Mouse (Mus musculus): Measurements from ENCODE around the gene Tcp10c. TPM values are rescaled to one million over a fixed set of nuclear protein-coding genes. Genes with fewer than 3 reads are reported as not detected.
"Not testable (repeated sequence)": the region's sequence is repeated elsewhere in the genome, so short reads cannot be mapped to it uniquely, and the experiment has no call there.

Tcp10c gene
- polyA plus RNA-seq, 1 experiment from 2014 or later: not detected

DNA sequence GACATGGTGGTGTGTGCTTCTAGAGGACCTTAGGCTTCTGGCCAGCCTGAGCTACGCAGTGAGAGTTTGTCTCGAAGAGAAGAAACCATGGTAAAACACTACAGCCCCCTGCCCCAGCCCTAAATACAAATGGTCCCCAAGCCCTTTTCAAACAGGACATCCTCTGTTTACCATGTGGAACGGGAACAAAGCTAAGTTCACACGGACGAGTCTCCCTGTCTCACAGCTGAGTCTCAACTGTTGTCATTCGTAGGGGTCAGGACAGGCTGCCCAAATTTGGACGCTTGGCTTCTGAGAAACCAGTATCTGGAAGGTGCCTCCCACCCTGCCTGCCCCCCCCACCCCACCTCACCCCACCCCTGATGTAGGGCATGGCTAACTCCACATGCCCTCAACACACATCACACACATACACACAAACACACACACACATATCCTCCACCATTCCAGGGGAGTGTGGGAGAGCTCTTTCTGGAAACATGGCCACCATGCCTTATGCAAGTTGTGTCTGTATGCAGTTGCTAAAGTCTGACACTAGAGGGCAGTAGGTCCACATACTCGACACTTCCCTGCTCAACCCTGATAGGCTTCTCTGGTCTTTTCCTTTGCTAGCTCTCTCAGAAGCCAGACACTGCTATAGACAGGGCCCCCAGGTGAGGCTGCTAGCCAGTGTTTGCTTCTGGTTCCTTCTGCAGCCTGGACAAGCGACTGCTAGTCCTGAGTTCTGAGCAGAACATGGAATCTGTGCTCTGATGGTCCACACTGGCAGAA is 17.2 kb upstream of the Tcp10c start:
- not testable (repeated sequence) for H3K27me3 ChIP-seq (ENCODE audit: control insufficient read depth, insufficient read depth, low read length); H3K4me1 ChIP-seq (ENCODE audit: control insufficient read depth in 2 of 2, insufficient read depth in 2 of 2, low read length in 2 of 2); H3K4me3 ChIP-seq (ENCODE audit: control insufficient read depth in 1 of 2, insufficient read depth in 1 of 2, low read depth in 1 of 2, low read length in 2 of 2); H3K36me3 ChIP-seq (ENCODE audit: control insufficient read depth, insufficient read depth, low read length); H3K4me2 ChIP-seq (ENCODE audit: low read length); H3K27ac ChIP-seq (replicated peaks in 1 of 2; ENCODE audit: control insufficient read depth in 1 of 2, insufficient read depth in 1 of 2, low read depth in 2 of 2, low read length in 2 of 2); H3K9ac ChIP-seq (ENCODE audit: low read length)
- ATAC-seq (ENCODE audit: insufficient number of reproducible peaks, insufficient read depth, low FRiP score, low read depth): 0 out of 2 replicates have a peak, but pooled peaks have one; percentile 17
- peaks cover 13% of the 10 kb centered on the region for H3K9me3 ChIP-seq (ENCODE audit: control insufficient read depth, low read length)
- 52% methylated on average over 9 of the region's 9 CpGs for WGBS

GRCm38 (mm10) chr17:13337931-13338330 is 16.4 kb upstream of the Tcp10c start:
- not testable (repeated sequence) for H3K4me1 ChIP-seq (ENCODE audit: control insufficient read depth in 2 of 2, insufficient read depth in 2 of 2, low read length in 2 of 2); H3K9ac ChIP-seq (ENCODE audit: low read length); H3K9me3 ChIP-seq (ENCODE audit: control insufficient read depth, low read length); H3K4me2 ChIP-seq (ENCODE audit: low read length); H3K27me3 ChIP-seq (ENCODE audit: control insufficient read depth, insufficient read depth, low read length); H3K4me3 ChIP-seq (ENCODE audit: control insufficient read depth in 1 of 2, insufficient read depth in 1 of 2, low read depth in 1 of 2, low read length in 2 of 2); H3K36me3 ChIP-seq (ENCODE audit: control insufficient read depth, insufficient read depth, low read length); ATAC-seq (ENCODE audit: insufficient number of reproducible peaks, insufficient read depth, low FRiP score, low read depth); H3K27ac ChIP-seq (replicated peaks in 1 of 2; ENCODE audit: control insufficient read depth in 1 of 2, insufficient read depth in 1 of 2, low read depth in 2 of 2, low read length in 2 of 2)
- WGBS: 60% methylated on average over 1 of the region's 1 CpGs

DNA sequence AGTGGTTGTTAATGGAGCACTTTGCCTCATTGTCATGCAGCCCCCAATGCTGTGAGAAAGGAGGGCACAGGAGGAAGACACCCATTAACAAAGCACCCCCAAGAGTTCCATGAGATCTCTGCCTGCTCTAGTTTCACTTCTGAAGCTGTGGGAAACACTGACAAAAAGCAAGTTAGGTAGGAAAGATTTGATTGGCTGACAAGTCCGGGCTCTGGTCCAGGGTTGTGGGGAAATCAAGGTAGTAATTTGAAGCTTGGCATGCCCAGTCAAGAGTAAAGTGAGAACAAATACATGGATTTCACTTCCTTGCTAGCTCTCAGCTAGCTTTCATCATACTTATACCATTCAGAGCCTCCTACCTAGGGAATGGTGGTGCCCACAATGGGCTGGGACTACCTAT is 14.3 kb upstream of the Tcp10c start:
- not testable (repeated sequence) for H3K4me3 ChIP-seq (ENCODE audit: control insufficient read depth in 1 of 2, insufficient read depth in 1 of 2, low read depth in 1 of 2, low read length in 2 of 2); H3K4me1 ChIP-seq (ENCODE audit: control insufficient read depth in 2 of 2, insufficient read depth in 2 of 2, low read length in 2 of 2); H3K36me3 ChIP-seq (ENCODE audit: control insufficient read depth, insufficient read depth, low read length); ATAC-seq (ENCODE audit: insufficient number of reproducible peaks, insufficient read depth, low FRiP score, low read depth); H3K27me3 ChIP-seq (ENCODE audit: control insufficient read depth, insufficient read depth, low read length); H3K27ac ChIP-seq (replicated peaks in 1 of 2; ENCODE audit: control insufficient read depth in 1 of 2, insufficient read depth in 1 of 2, low read depth in 2 of 2, low read length in 2 of 2); H3K9ac ChIP-seq (ENCODE audit: low read length); H3K9me3 ChIP-seq (ENCODE audit: control insufficient read depth, low read length); H3K4me2 ChIP-seq (ENCODE audit: low read length)
- 74% methylated on average over 1 of the region's 1 CpGs for WGBS

- not testable (repeated sequence) for H3K4me1 ChIP-seq (ENCODE audit: control insufficient read depth in 2 of 2, insufficient read depth in 2 of 2, low read length in 2 of 2); H3K4me3 ChIP-seq (ENCODE audit: control insufficient read depth in 1 of 2, insufficient read depth in 1 of 2, low read depth in 1 of 2, low read length in 2 of 2); H3K9me3 ChIP-seq (ENCODE audit: control insufficient read depth, low read length); H3K27ac ChIP-seq (replicated peaks in 1 of 2; ENCODE audit: control insufficient read depth in 1 of 2, insufficient read depth in 1 of 2, low read depth in 2 of 2, low read length in 2 of 2); H3K9ac ChIP-seq (ENCODE audit: low read length); H3K4me2 ChIP-seq (ENCODE audit: low read length); H3K36me3 ChIP-seq (ENCODE audit: control insufficient read depth, insufficient read depth, low read length); ATAC-seq (ENCODE audit: insufficient number of reproducible peaks, insufficient read depth, low FRiP score, low read depth); H3K27me3 ChIP-seq (ENCODE audit: control insufficient read depth, insufficient read depth, low read length)
- WGBS: no CpG with 5 or more reads among the region's 4 CpGs
These were observed 8.4 kb upstream of the Tcp10c start for GRCm38 (mm10) chr17:13345923-13346322.

DNA sequence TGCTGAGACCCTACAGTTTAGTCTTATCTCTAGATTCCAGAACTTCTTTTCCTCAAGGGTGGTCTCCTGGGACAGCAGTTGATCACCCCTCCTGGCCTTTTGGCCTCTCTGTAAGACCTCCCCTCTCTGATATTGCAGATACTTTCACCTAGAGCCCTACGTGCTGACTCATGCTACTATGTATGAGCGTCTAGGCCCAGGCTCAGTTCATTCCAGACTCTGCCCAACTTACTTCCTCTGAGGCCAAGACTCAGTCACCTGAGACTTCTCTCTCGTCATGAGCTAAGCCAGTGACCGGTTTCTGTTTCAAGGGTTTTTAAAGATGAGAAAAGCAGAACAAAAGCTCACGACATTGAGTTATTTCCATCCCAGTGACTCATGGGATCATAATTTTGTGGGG is 4.8 kb upstream of the Tcp10c start:
- H3K4me1 ChIP-seq (ENCODE audit: control insufficient read depth in 2 of 2, insufficient read depth in 2 of 2, low read length in 2 of 2): not testable (repeated sequence)

GRCm38 (mm10) chr17:13353249-13353648 is 1.1 kb upstream of the Tcp10c start:
- WGBS: 76% methylated on average over 8 of the region's 8 CpGs
- not testable (repeated sequence) for ATAC-seq (ENCODE audit: insufficient number of reproducible peaks, insufficient read depth, low FRiP score, low read depth)

More for the DNA sequence above, 4.8 kb upstream of the Tcp10c start:
- H3K27ac ChIP-seq (replicated peaks in 1 of 2; ENCODE audit: control insufficient read depth in 1 of 2, insufficient read depth in 1 of 2, low read depth in 2 of 2, low read length in 2 of 2); H3K9ac ChIP-seq (ENCODE audit: low read length); H3K4me3 ChIP-seq (ENCODE audit: control insufficient read depth in 1 of 2, insufficient read depth in 1 of 2, low read depth in 1 of 2, low read length in 2 of 2); H3K27me3 ChIP-seq (ENCODE audit: control insufficient read depth, insufficient read depth, low read length); H3K9me3 ChIP-seq (ENCODE audit: control insufficient read depth, low read length); ATAC-seq (ENCODE audit: insufficient number of reproducible peaks, insufficient read depth, low FRiP score, low read depth); H3K4me2 ChIP-seq (ENCODE audit: low read length); H3K36me3 ChIP-seq (ENCODE audit: control insufficient read depth, insufficient read depth, low read length): not testable (repeated sequence)
- 73% methylated on average over 4 of the region's 5 CpGs for WGBS

DNA sequence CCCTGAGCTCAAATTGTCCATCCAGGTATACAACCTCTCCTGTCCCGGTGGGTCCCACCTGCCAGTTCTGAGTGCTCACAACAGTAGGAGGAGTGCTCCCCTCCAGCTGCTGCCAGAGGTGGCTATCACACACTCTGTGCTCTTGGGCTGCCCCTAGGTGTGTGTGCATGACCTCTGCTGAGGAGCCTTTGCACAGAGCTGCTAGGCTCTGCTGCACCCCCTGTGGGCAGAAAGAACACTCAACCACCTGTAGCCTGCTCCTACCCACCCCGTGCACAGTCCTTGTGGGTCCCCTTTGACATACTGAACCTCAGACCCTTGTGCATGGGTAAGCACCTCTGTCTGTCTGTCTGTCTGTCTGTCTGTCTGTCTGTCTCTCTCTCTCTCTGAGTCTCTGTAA is 8.1 kb downstream of the Tcp10c start:
- 76% methylated on average over 2 of the region's 2 CpGs for WGBS

More at GRCm38 (mm10) chr17:13353249-13353648, 1.1 kb upstream of the Tcp10c start:
- not testable (repeated sequence) for H3K4me2 ChIP-seq (ENCODE audit: low read length); H3K27ac ChIP-seq (replicated peaks in 1 of 2; ENCODE audit: control insufficient read depth in 1 of 2, insufficient read depth in 1 of 2, low read depth in 2 of 2, low read length in 2 of 2); H3K27me3 ChIP-seq (ENCODE audit: control insufficient read depth, insufficient read depth, low read length); H3K4me3 ChIP-seq (ENCODE audit: control insufficient read depth in 1 of 2, insufficient read depth in 1 of 2, low read depth in 1 of 2, low read length in 2 of 2); H3K4me1 ChIP-seq (ENCODE audit: control insufficient read depth in 2 of 2, insufficient read depth in 2 of 2, low read length in 2 of 2); H3K36me3 ChIP-seq (ENCODE audit: control insufficient read depth, insufficient read depth, low read length); H3K9ac ChIP-seq (ENCODE audit: low read length)
- peaks cover 15% of the 10 kb centered on the region; the same call in 1 of the 2 replicates for H3K9me3 ChIP-seq (ENCODE audit: control insufficient read depth, low read length)

GRCm38 (mm10) chr17:13363773-13364172 is 9.4 kb downstream of the Tcp10c start:
- not testable (repeated sequence) for H3K4me3 ChIP-seq (ENCODE audit: control insufficient read depth in 1 of 2, insufficient read depth in 1 of 2, low read depth in 1 of 2, low read length in 2 of 2); H3K9ac ChIP-seq (ENCODE audit: low read length); H3K27me3 ChIP-seq (ENCODE audit: control insufficient read depth, insufficient read depth, low read length); H3K36me3 ChIP-seq (ENCODE audit: control insufficient read depth, insufficient read depth, low read length); ATAC-seq (ENCODE audit: insufficient number of reproducible peaks, insufficient read depth, low FRiP score, low read depth); H3K4me2 ChIP-seq (ENCODE audit: low read length); H3K4me1 ChIP-seq (ENCODE audit: control insufficient read depth in 2 of 2, insufficient read depth in 2 of 2, low read length in 2 of 2); H3K27ac ChIP-seq (replicated peaks in 1 of 2; ENCODE audit: control insufficient read depth in 1 of 2, insufficient read depth in 1 of 2, low read depth in 2 of 2, low read length in 2 of 2)
- WGBS: 81% methylated on average over 3 of the region's 5 CpGs
- peaks cover 10% of the 10 kb centered on the region; the same call in 1 of the 2 replicates for H3K9me3 ChIP-seq (ENCODE audit: control insufficient read depth, low read length)

More for the DNA sequence above, 8.1 kb downstream of the Tcp10c start:
- not testable (repeated sequence) for ATAC-seq (ENCODE audit: insufficient number of reproducible peaks, insufficient read depth, low FRiP score, low read depth); H3K9me3 ChIP-seq (ENCODE audit: control insufficient read depth, low read length); H3K27me3 ChIP-seq (ENCODE audit: control insufficient read depth, insufficient read depth, low read length); H3K9ac ChIP-seq (ENCODE audit: low read length); H3K27ac ChIP-seq (replicated peaks in 1 of 2; ENCODE audit: control insufficient read depth in 1 of 2, insufficient read depth in 1 of 2, low read depth in 2 of 2, low read length in 2 of 2); H3K4me2 ChIP-seq (ENCODE audit: low read length); H3K4me3 ChIP-seq (ENCODE audit: control insufficient read depth in 1 of 2, insufficient read depth in 1 of 2, low read depth in 1 of 2, low read length in 2 of 2); H3K36me3 ChIP-seq (ENCODE audit: control insufficient read depth, insufficient read depth, low read length); H3K4me1 ChIP-seq (ENCODE audit: control insufficient read depth in 2 of 2, insufficient read depth in 2 of 2, low read length in 2 of 2)
